Mouse (Mus musculus) liver, postnatal 0 days (tissue): ENCODE measurements around the gene Adar.

Source experiments
- CTCF ChIP-seq: sonication (generic); IDR thresholded peaks from 2 replicates; pipeline ENCODE4 v1.5.1; 2016; ENCODE audit warnings: antibody characterized with exemption, low read depth
- EP300 ChIP-seq: IDR thresholded peaks from 2 replicates; pipeline ENCODE4 v1.6.1; 2016; ENCODE audit warnings: antibody characterized with exemption, low read depth, mild to moderate bottlenecking

DNA sequence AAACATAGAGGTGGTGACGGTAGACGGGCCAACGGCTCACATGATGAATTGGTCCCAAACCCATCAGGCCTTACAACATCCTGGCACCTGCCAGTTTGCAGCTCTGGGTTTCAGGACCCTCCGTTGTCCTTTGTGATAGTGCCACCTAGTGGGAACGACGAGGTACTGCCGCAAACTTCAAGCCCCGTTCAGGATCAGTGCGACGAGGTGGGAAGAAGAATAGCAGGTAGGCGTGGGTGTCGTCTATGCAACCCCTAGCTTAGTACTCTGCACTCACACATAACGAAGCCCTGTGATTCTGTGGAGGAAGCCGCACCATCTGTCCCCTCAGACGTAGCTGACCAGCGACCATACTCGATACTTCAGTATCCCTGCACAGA lies 57.8 kb downstream of the Adar start:
- TF ChIP-seq EP300 (no peak), CTCF (peak; percentile 99)
